Mouse (Mus musculus) spleen, adult 2 months (tissue): ENCODE results near the gene Dnajc30. TPM values are rescaled to one million over a fixed set of nuclear protein-coding genes. Genes with fewer than 3 reads are reported as not detected.
A peak's percentile ranks its signal among the peaks of the same experiment; 100 is the strongest.

Experiments used
- DNase-seq, 2 experiments: peaks; one replicate each; pipeline versions ENCODE4 v3.0.0 to v3.0.0-alpha.2; 2012 to 2021; ENCODE audit warnings: low spot score in 2 of 2, low read depth in 1 of 2
- H3K27ac ChIP-seq: fragments of 200-500 bp; 2 replicates; pipeline ENCODE4 v1.5.1; 2012; ENCODE audit warnings: low read length, inconsistent platforms; ENCODE audit not compliant: insufficient read depth
- H3K27me3 ChIP-seq: fragments of 200-500 bp; 2 replicates; pipeline ENCODE4 v1.6.1; 2012; ENCODE audit warnings: mild to moderate bottlenecking, moderate library complexity, low read length, inconsistent platforms; ENCODE audit not compliant: control insufficient read depth, insufficient read depth
- H3K36me3 ChIP-seq: fragments of 200-500 bp; 2 replicates; pipeline ENCODE4 v1.6.1; 2012; ENCODE audit warnings: mild to moderate bottlenecking, low read length, inconsistent platforms; ENCODE audit not compliant: control insufficient read depth, insufficient read depth
- H3K4me1 ChIP-seq: fragments of 200-500 bp; 2 replicates; pipeline ENCODE4 v1.6.1; 2011; ENCODE audit warnings: inconsistent platforms; ENCODE audit not compliant: control insufficient read depth, insufficient read depth, insufficient read length
- H3K4me3 ChIP-seq: fragments of 200-500 bp; 2 replicates; pipeline ENCODE4 v1.5.1; 2011; ENCODE audit warnings: mild to moderate bottlenecking, inconsistent platforms; ENCODE audit not compliant: insufficient read depth, insufficient read length; ENCODE audit errors: extremely low read depth
- CTCF ChIP-seq: fragments of 200-500 bp; IDR thresholded peaks from 2 replicates; pipeline ENCODE4 v1.5.1; 2011; ENCODE audit warnings: mild to moderate bottlenecking, inconsistent platforms; ENCODE audit not compliant: insufficient read depth, insufficient read length, insufficient replicate concordance; ENCODE audit errors: extremely low read depth
- POLR2A ChIP-seq: fragments of 200-500 bp; IDR thresholded peaks from 2 replicates; pipeline ENCODE4 v1.6.1; 2011; ENCODE audit warnings: low read depth, low read length, inconsistent platforms
- WGBS: fragments of 180-500 bp; shearing (Covaris S2); methylation state at CpG from one replicate; pipeline ENCODE4 v1.1.7; 2018; 5-methylcytosine and 5-hydroxymethylcytosine counted together
- polyA plus RNA-seq: library from polyadenylated mRNA; depleted of rRNA; stranded (reverse); fragments of >200 nt; gene quantifications from 2 replicates; pipeline ENCODE4 v1.2.3, GENCODE M21; 2012; rRNA removed

Gene Dnajc30
- polyA plus RNA-seq, 1 experiment: 15.5 TPM

DNA sequence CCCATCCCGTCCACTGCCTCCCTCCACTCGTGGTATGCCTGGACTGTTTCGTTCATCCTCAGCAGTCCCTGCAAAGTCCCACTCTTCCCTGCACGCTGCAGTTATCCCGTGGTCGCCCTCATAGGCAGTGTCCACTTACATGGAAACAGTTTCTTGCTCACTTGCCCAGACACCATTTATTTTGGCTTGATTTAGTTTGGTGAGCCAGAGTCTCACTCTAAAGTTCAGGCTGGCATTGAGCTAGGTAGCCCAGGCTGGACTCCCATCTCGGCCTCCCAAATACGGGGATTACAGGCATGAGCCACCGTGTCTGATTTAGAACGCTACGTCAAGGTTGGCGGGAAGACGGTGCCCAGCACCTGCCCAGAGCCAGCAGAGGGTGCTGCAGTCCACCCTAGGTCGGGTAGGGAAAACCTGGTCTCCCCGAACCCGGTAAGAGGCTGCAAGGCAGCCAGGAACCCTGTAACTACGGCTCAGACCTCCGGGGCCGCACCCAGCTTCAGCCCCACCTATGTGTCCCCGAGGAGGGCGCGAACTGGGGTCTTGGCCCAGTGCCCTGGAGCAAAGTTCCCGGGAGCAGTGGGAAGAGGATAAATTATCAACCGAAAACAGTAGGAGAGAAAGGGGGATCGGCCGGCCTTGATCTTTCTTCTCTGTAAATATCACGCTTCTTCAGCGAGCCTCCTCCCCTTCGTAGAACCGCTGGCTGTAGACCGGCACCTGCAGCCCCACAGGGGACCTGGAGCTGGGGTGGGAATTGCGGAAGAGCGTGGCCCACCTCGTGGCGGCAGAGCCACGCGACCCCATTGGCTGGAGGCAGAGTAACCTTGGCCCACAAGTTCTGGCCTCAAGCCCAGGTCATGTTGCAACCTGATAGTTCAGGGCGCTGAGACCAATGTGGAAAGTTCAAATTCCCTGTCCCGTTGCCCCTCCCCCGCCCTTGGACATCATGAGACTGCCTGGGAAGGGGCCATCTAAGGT, 43.8 kb downstream of the Dnajc30 start:
- H3K27ac ChIP-seq: no peak overlapping the region
- DNase-seq: peak in 1 of 2 experiments; percentile 23
- H3K27me3 ChIP-seq: peaks cover 10% of the 10 kb centered on the region
- H3K36me3 ChIP-seq: no peaks in the 10 kb centered on the region
- TF ChIP-seq POLR2A (no peak), CTCF (peak; percentile 24; the same call in 1 of the 2 replicates)
- peaks cover 5% of the 10 kb centered on the region for H3K4me1 ChIP-seq
- WGBS: 16% methylated on average over 40 of the region's 40 CpGs
- no peak overlapping the region for H3K4me3 ChIP-seq

DNA sequence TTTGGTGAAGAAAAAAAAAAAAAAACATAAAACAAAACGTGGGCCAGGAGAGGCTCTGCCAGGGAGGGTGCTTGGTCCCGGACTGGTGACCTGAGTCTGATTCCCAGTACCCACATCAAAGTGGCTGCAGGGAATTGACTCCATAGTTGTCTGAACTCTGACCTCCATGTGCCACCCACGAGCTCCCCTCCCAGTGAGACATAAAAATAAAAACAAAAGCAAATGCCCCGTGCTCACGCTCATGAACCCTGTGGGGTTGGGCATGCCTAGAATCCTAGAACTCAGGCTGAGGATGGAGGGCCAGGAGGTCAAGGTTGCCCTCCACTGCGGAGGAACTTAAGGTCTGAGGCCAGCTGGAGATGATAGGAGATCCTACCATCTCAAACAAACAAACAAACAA, 45.0 kb downstream of the Dnajc30 start:
- WGBS: 71% methylated on average over 6 of the region's 6 CpGs
- Histone ChIP-seq H3K36me3 (no peaks in the 10 kb centered on the region), H3K4me3 (no peak overlapping the region), H3K27me3 (peaks cover 10% of the 10 kb centered on the region), H3K27ac (no peak overlapping the region), H3K4me1 (peaks cover 5% of the 10 kb centered on the region)
- TF ChIP-seq CTCF (no peak), POLR2A (no peak)
- DNase-seq: no peak

- DNase-seq: no peak
- H3K4me1 ChIP-seq: peaks cover 5% of the 10 kb centered on the region
- H3K4me3 ChIP-seq: no peak overlapping the region
- peaks cover 10% of the 10 kb centered on the region for H3K27me3 ChIP-seq
- 91% methylated on average over 3 of the region's 3 CpGs for WGBS
- H3K27ac ChIP-seq: no peak overlapping the region
- no peak for TF ChIP-seq CTCF
- no peak for TF ChIP-seq POLR2A
- H3K36me3 ChIP-seq: no peaks in the 10 kb centered on the region
Measured at GRCm38 (mm10) chr5:135109426-135109825, 45.4 kb downstream of the Dnajc30 start.

DNA sequence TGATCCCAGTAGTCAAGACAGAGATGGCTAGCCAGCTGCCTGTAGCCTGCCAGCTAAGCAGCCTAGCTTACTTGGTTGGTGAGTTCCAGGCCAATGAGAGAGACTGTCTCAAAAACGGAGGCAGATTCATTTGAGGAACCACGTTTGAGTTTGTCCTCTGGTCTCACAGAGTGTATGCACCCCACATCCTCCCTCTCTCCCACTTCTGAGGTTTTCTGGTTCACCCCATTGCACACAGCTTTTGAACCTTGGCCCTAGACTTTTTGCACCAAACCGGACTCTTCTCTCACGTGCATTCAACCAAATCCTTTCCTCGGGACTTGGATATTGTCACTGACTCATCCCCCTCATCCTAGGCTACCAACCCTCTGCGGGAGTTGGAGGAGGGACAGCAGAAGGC, 46.0 kb downstream of the Dnajc30 start:
- TF ChIP-seq CTCF (no peak), POLR2A (no peak)
- no peaks in the 10 kb centered on the region for H3K36me3 ChIP-seq
- peaks cover 5% of the 10 kb centered on the region for H3K4me1 ChIP-seq
- H3K27me3 ChIP-seq: peaks cover 10% of the 10 kb centered on the region
- H3K4me3 ChIP-seq: no peak overlapping the region
- no peak overlapping the region for H3K27ac ChIP-seq
- 22% methylated on average over 6 of the region's 6 CpGs for WGBS
- no peak for DNase-seq

- WGBS: 84% methylated on average over 12 of the region's 12 CpGs
- Histone ChIP-seq H3K4me3 (no peak overlapping the region), H3K27me3 (no peaks in the 10 kb centered on the region), H3K4me1 (peaks cover 3% of the 10 kb centered on the region; the same call in 1 of the 2 replicates), H3K36me3 (no peaks in the 10 kb centered on the region), H3K27ac (no peak overlapping the region)
- DNase-seq: no peak
- TF ChIP-seq POLR2A (no peak), CTCF (no peak)
Measured at GRCm38 (mm10) chr5:135113782-135114181, 49.8 kb downstream of the Dnajc30 start.

- no peak overlapping the region for H3K27ac ChIP-seq
- H3K27me3 ChIP-seq: no peaks in the 10 kb centered on the region
- H3K36me3 ChIP-seq: no peaks in the 10 kb centered on the region
- DNase-seq: no peak
- TF ChIP-seq CTCF: no peak
- TF ChIP-seq POLR2A: no peak
- H3K4me1 ChIP-seq: peaks cover 4% of the 10 kb centered on the region; the same call in 1 of the 2 replicates
- WGBS: 64% methylated on average over 8 of the region's 8 CpGs
- no peak overlapping the region for H3K4me3 ChIP-seq
Measured at GRCm38 (mm10) chr5:135115241-135115640, 51.2 kb downstream of the Dnajc30 start.

Other genes starting within 250 kb of the Dnajc30 start
- gene Tmem270, start 157.5 kb upstream of the Dnajc30 start, polyA plus RNA-seq: 0.14 TPM in 1 of 2 replicates, not detected in the other
- 32.3 and 35.1 TPM in 2 replicates for gene Cldn13, start 148.7 kb upstream of the Dnajc30 start, polyA plus RNA-seq
- gene Mettl27, start 131.8 kb upstream of the Dnajc30 start, polyA plus RNA-seq: 9.8 and 11.3 TPM in 2 replicates
- 0.38 and 0.44 TPM in 2 replicates for gene Cldn4, start 117.3 kb upstream of the Dnajc30 start, polyA plus RNA-seq
- 3.1 and 5.0 TPM in 2 replicates for gene Cldn3, start 78.0 kb upstream of the Dnajc30 start, polyA plus RNA-seq
- gene Abhd11, start 55.0 kb upstream of the Dnajc30 start, polyA plus RNA-seq: 43.6 and 53.7 TPM in 2 replicates
- 8.5 and 9.0 TPM in 2 replicates for gene Stx1a, start 40.7 kb upstream of the Dnajc30 start, polyA plus RNA-seq
- 47.5 and 67.3 TPM in 2 replicates for gene Bud23, start 757 bp downstream of the Dnajc30 start, polyA plus RNA-seq
- 0.78 and 1.4 TPM in 2 replicates for gene Vps37d, start 14.1 kb downstream of the Dnajc30 start, polyA plus RNA-seq
- 0.70 and 1.2 TPM in 2 replicates for gene Mlxipl, start 25.7 kb downstream of the Dnajc30 start, polyA plus RNA-seq
- gene Tbl2, start 85.5 kb downstream of the Dnajc30 start, polyA plus RNA-seq: 6.1 and 7.2 TPM in 2 replicates
- gene Bcl7b, start 104.1 kb downstream of the Dnajc30 start, polyA plus RNA-seq: 34.3 and 37.3 TPM in 2 replicates
- 21.9 and 22.6 TPM in 2 replicates for gene Baz1b, start 123.1 kb downstream of the Dnajc30 start, polyA plus RNA-seq
- 0.55 and 0.67 TPM in 2 replicates for gene Fzd9, start 187.0 kb downstream of the Dnajc30 start, polyA plus RNA-seq